Mouse (Mus musculus) CH12.LX (cell line): ENCODE results near the gene Idh3a.

Source experiments
- CHD2 ChIP-seq: IDR thresholded peaks from 2 replicates; pipeline ENCODE4 v1.6.1; 2011; ENCODE audit warnings: low read length, improper control_type of control experiment
- CTCF ChIP-seq, 2 experiments: IDR thresholded peaks in 1 of 2; conservative IDR thresholded peaks in 1 of 2; 2 replicates each; pipeline ENCODE4 v1.5.1; 2011 to 2012; ENCODE audit warnings: low read depth in 2 of 2, low read length in 2 of 2, improper control_type of control experiment in 1 of 2, inconsistent platforms in 1 of 2, mild to moderate bottlenecking in 1 of 2, moderate library complexity in 1 of 2
- EP300 ChIP-seq: IDR thresholded peaks from 2 replicates; pipeline ENCODE4 v1.6.1; 2011; ENCODE audit warnings: low read length, improper control_type of control experiment
- GABPA ChIP-seq: IDR thresholded peaks from 2 replicates; pipeline ENCODE4 v1.6.1; 2012; ENCODE audit warnings: low read depth, low read length, improper control_type of control experiment, inconsistent platforms; ENCODE audit not compliant: insufficient replicate concordance
- KAT2A ChIP-seq: IDR thresholded peaks from 2 replicates; pipeline ENCODE4 v1.6.1; 2012; ENCODE audit warnings: low read length, improper control_type of control experiment, inconsistent platforms; ENCODE audit not compliant: insufficient replicate concordance
- MAFK ChIP-seq: IDR thresholded peaks from 2 replicates; pipeline ENCODE4 v1.6.1; 2011; ENCODE audit warnings: low read length, improper control_type of control experiment; ENCODE audit not compliant: insufficient replicate concordance
- MAX ChIP-seq: IDR thresholded peaks from 2 replicates; pipeline ENCODE4 v1.6.1; 2011; ENCODE audit warnings: low read length, improper control_type of control experiment
- MXI1 ChIP-seq: IDR thresholded peaks from 2 replicates; pipeline ENCODE4 v1.6.1; 2011; ENCODE audit warnings: mild to moderate bottlenecking, low read depth, low read length, improper control_type of control experiment
- MYC ChIP-seq: IDR thresholded peaks from 2 replicates; pipeline ENCODE4 v1.6.1; 2011; ENCODE audit warnings: low read depth, mild to moderate bottlenecking, improper control_type of control experiment, low read length
- NELFE ChIP-seq: IDR thresholded peaks from 2 replicates; pipeline ENCODE4 v1.6.1; 2011; ENCODE audit warnings: low read depth, low read length, improper control_type of control experiment
- POLR2A ChIP-seq: IDR thresholded peaks from 2 replicates; pipeline ENCODE4 v1.6.1; 2011; ENCODE audit warnings: low read depth, mild to moderate bottlenecking, improper control_type of control experiment, low read length
- RAD21 ChIP-seq: IDR thresholded peaks from 2 replicates; pipeline ENCODE4 v1.6.1; 2011; ENCODE audit warnings: low read depth, mild to moderate bottlenecking, low read length, improper control_type of control experiment, moderate library complexity
- TCF12 ChIP-seq: IDR thresholded peaks from 2 replicates; pipeline ENCODE4 v1.6.1; 2014; ENCODE audit warnings: low read depth, mild to moderate bottlenecking, inconsistent platforms, low read length, improper control_type of control experiment

DNA sequence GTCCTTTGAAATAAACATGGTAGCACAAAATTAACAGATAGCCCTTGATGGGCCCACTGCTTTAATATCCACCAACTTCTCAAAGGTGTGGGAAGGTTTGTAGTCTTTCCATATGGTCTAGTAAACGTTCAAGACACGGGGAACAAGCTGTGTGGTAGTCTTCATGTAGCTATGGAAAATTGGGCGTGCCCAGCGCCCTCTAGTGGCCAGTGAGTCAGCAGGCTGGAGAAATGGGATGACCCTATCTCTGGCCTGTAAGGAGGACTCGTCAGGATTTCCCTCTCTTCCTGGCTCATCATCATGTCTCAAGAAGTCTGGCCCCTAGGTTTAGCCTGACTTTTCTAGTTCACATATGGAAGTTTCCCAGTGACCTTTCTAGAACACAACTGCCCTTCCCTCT lies 38.6 kb upstream of the Idh3a start:
- no peak for TF ChIP-seq POLR2A
- no peak for TF ChIP-seq NELFE
- TF ChIP-seq CTCF (conservative IDR thresholded peaks at IDR 0.05 in 1 of 2, IDR thresholded peaks at IDR 0.05 in 1 of 2; ENCODE audit: low read depth in 2 of 2, low read length in 2 of 2), result peak; percentile 93 to 96
- no peak for TF ChIP-seq MXI1
- no peak for TF ChIP-seq MAFK
- TF ChIP-seq RAD21, result peak; percentile 73
- 0 out of 2 replicates have a peak, but pooled peaks have one; percentile 18 for TF ChIP-seq EP300
- no peak for TF ChIP-seq TCF12
- no peak for TF ChIP-seq MYC
- TF ChIP-seq KAT2A, result no peak
- TF ChIP-seq MAX, result peak; percentile 17; the same call in 1 of the 2 replicates
- TF ChIP-seq GABPA, result no peak
- no peak for TF ChIP-seq CHD2
